Mouse (Mus musculus) midbrain, embryonic 14.5 days (tissue): Measurements from ENCODE around the gene Ankrd66. TPM values are rescaled to one million over a fixed set of nuclear protein-coding genes. Genes with fewer than 3 reads are reported as not detected.
"Not testable (repeated sequence)": the region's sequence is repeated elsewhere in the genome, so short reads cannot be mapped to it uniquely, and the experiment has no call there.

Experiments
- ATAC-seq: fragments of 200-750 bp; cut with Nextera tagmentation; 2 replicates; pipeline ENCODE4 v1.8.0; 2017; ENCODE audit warnings: moderate number of reproducible peaks, moderate library complexity; ENCODE audit not compliant: low FRiP score, low TSS enrichment
- DNase-seq: peaks from one replicate; pipeline ENCODE4 v3.0.0-alpha.2; 2015
- H3K27ac ChIP-seq: fragments of 300-500 bp; sonication (generic); replicated peaks from 2 replicates; pipeline ENCODE4 v1.5.1; 2014; ENCODE audit warnings: mild to moderate bottlenecking, low read depth, low read length, moderate library complexity
- H3K27me3 ChIP-seq: fragments of 300-500 bp; sonication (generic); 2 replicates; pipeline ENCODE4 v1.6.1; 2014; ENCODE audit warnings: low read length, control low read depth, mixed read lengths; ENCODE audit not compliant: control insufficient read depth, insufficient read depth
- H3K36me3 ChIP-seq: fragments of 300-500 bp; sonication (generic); 2 replicates; pipeline ENCODE4 v1.6.1; 2014; ENCODE audit warnings: low read length, control low read depth; ENCODE audit not compliant: control insufficient read depth, insufficient read depth
- H3K4me1 ChIP-seq: fragments of 300-500 bp; sonication (generic); 2 replicates; pipeline ENCODE4 v1.6.1; 2014; ENCODE audit warnings: mild to moderate bottlenecking, antibody characterized with exemption, low read length, control low read depth; ENCODE audit not compliant: control insufficient read depth, insufficient read depth
- H3K4me2 ChIP-seq: fragments of 300-500 bp; sonication (generic); 2 replicates; pipeline ENCODE4 v1.6.1; 2014; ENCODE audit warnings: mild to moderate bottlenecking, low read length, moderate library complexity
- H3K4me3 ChIP-seq: fragments of 300-500 bp; sonication (generic); replicated peaks from 2 replicates; pipeline ENCODE4 v1.5.1; 2014; ENCODE audit warnings: low read depth, low read length
- H3K9ac ChIP-seq: fragments of 300-500 bp; sonication (generic); replicated peaks from 2 replicates; pipeline ENCODE4 v1.6.1; 2014; ENCODE audit warnings: mild to moderate bottlenecking, low read length, moderate library complexity
- H3K9me3 ChIP-seq: fragments of 300-500 bp; sonication (generic); 2 replicates; pipeline ENCODE4 v1.6.1; 2016; ENCODE audit warnings: low read length, control low read depth, mixed read lengths; ENCODE audit not compliant: control insufficient read depth
- WGBS: fragments of 180-500 bp; shearing (Covaris S2); extraction: QIAGEN DNeasy Blood & Tissue Kit; methylation state at CpG from one replicate; pipeline ENCODE4 v1.1.7; 2014; 5-methylcytosine and 5-hydroxymethylcytosine counted together
- polyA plus RNA-seq: library from polyadenylated mRNA; unstranded; fragments of >200 nt; fragmentation: Nextera tagmentation; extraction: Ambion mirVana; gene quantifications from 2 replicates; pipeline ENCODE4 v1.2.1, GENCODE M21; 2014

Ankrd66 gene
- polyA plus RNA-seq, 1 experiment from 2014 or later: 0.43 TPM

DNA sequence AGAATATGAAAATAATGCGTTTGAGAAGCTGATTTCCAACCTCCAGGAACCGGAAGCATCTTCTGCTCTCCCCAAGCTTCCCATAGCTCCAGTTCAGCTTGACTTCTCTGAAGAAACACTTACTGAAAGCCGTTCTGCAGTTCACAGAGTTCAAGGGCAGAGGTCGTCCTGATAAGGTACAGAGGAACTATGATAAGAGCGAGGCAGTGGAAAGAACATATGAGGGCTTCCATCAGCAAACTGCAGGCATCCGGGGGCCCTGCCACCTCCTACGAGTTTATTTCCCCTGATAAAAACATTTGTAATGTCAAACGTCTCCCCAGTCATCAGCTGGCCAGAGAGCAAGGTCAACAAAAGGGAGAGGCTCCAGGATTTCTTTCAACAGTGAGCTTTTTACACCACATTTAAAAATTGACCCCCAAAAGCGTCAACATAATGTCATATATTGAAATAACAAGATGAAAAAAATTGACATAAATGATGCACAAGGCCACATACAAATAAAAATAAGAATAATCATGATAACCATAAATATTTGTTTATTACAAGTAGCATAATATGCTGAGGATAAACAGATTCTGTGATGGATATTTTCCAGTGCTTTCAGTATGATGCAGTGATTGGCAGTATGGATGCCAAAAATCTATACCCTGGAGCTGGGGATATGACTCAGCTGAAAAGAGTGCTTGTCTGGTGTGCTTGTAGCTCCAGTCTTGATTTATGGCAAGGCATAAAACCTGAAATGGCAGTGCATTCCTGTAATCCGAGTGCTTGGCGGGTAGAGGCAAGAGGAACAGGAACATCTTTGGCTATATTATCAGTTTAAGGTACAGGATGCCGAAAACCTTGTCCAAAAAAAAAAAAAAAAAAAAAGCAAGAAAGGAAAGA, 11.3 kb upstream of the Ankrd66 start:
- no peaks in the 10 kb centered on the region for H3K27me3 ChIP-seq
- H3K4me3 ChIP-seq: no peak overlapping the region
- H3K9ac ChIP-seq: no peak overlapping the region
- H3K4me1 ChIP-seq: no peaks in the 10 kb centered on the region
- no peak overlapping the region for H3K27ac ChIP-seq
- H3K4me2 ChIP-seq: no peak overlapping the region
- H3K36me3 ChIP-seq: no peaks in the 10 kb centered on the region
- no peaks in the 10 kb centered on the region for H3K9me3 ChIP-seq
- no peak for DNase-seq
- WGBS: 85% methylated on average over 12 of the region's 12 CpGs
- ATAC-seq: no peak

DNA sequence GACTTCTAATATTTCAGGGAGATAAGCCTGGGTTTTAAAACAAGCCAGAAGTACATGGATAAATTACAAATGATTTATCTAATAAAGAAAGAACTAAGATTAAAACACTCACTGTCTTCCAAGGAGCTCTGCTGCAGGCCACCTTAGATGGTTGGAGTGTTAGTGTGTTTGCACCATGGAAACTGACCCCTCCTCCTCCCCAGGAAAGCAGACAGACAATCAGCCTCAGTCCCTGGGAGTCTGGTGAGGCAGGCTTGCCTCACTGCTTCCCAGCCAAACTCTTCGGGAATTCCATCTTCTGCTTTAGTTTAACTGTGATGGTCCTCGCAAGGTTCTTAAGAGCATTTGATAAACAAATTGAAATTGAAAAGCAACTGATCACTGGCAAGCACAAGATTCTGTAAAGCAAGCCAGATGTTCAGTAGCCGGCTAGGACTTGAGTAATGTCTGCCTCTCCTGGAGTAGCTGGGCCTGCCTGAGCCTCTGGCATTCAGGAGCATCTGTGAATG, 7.7 kb upstream of the Ankrd66 start:
- DNase-seq: no peak
- H3K9me3 ChIP-seq: no peaks in the 10 kb centered on the region
- no peaks in the 10 kb centered on the region for H3K27me3 ChIP-seq
- 6% methylated on average over 3 of the region's 3 CpGs for WGBS
- no peak overlapping the region for H3K4me2 ChIP-seq
- H3K36me3 ChIP-seq: no peaks in the 10 kb centered on the region
- H3K4me3 ChIP-seq: no peak overlapping the region
- H3K4me1 ChIP-seq: no peaks in the 10 kb centered on the region
- no peak overlapping the region for H3K27ac ChIP-seq
- H3K9ac ChIP-seq: no peak overlapping the region
- ATAC-seq: no peak

DNA sequence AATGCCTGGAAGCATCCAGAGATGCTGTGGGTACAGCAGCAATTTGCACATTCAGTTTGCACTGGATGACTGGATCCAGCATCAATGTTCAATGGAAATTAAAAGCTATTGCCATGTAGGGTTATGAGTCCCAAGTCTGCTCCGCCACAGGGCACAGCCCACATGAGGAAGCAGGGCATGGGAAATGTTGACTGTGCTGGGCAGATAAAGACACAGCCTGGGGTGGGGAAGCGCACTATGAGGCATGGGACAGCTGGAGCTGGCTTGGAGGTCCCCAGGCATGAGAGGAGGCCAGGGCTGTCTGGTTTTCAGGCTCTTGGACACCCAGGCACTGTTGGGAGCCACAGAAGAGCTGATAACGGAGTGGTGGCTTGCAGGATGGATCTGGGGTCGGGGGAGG, 601 bp upstream of the Ankrd66 start:
- WGBS: 91% methylated on average over 4 of the region's 4 CpGs
- H3K9me3 ChIP-seq: no peaks in the 10 kb centered on the region
- H3K9ac ChIP-seq: no peak overlapping the region
- ATAC-seq (no peak), DNase-seq (no peak)
- no peaks in the 10 kb centered on the region for H3K36me3 ChIP-seq
- H3K27me3 ChIP-seq: no peaks in the 10 kb centered on the region
- no peak overlapping the region for H3K27ac ChIP-seq
- no peaks in the 10 kb centered on the region for H3K4me1 ChIP-seq
- H3K4me3 ChIP-seq: no peak overlapping the region
- no peak overlapping the region for H3K4me2 ChIP-seq

- H3K9ac ChIP-seq: no peak overlapping the region
- no peaks in the 10 kb centered on the region for H3K36me3 ChIP-seq
- 88% methylated on average over 3 of the region's 3 CpGs for WGBS
- H3K27ac ChIP-seq: no peak overlapping the region
- H3K4me2 ChIP-seq: no peak overlapping the region
- H3K27me3 ChIP-seq: no peaks in the 10 kb centered on the region
- H3K9me3 ChIP-seq: no peaks in the 10 kb centered on the region
- no peak for ATAC-seq
- no peak overlapping the region for H3K4me3 ChIP-seq
- H3K4me1 ChIP-seq: peaks cover 8% of the 10 kb centered on the region; the same call in 1 of the 2 replicates
- no peak for DNase-seq
These were observed 4.7 kb downstream of the Ankrd66 start for GRCm38 (mm10) chr17:43538767-43539166.

- H3K27me3 ChIP-seq, H3K9ac ChIP-seq, H3K9me3 ChIP-seq, H3K4me3 ChIP-seq, H3K36me3 ChIP-seq, H3K4me2 ChIP-seq, DNase-seq, H3K4me1 ChIP-seq, ATAC-seq, H3K27ac ChIP-seq: not testable (repeated sequence)
- WGBS: 88% methylated on average over 6 of the region's 6 CpGs
These were observed 6.6 kb downstream of the Ankrd66 start for GRCm38 (mm10) chr17:43536841-43537240.

GRCm38 (mm10) chr17:43534362-43535222, 8.8 kb downstream of the Ankrd66 start:
- Histone ChIP-seq H3K4me1 (peaks cover 8% of the 10 kb centered on the region; the same call in 1 of the 2 replicates), H3K27ac (no peak overlapping the region), H3K36me3 (no peaks in the 10 kb centered on the region), H3K9me3 (no peaks in the 10 kb centered on the region), H3K9ac (no peak overlapping the region), H3K4me2 (peak overlapping the region; percentile 42), H3K4me3 (no peak overlapping the region), H3K27me3 (no peaks in the 10 kb centered on the region)
- ATAC-seq: peak; percentile 64; the same call in 1 of the 2 replicates
- 4% methylated on average over 23 of the region's 23 CpGs for WGBS
- DNase-seq: peak; percentile 67

DNA sequence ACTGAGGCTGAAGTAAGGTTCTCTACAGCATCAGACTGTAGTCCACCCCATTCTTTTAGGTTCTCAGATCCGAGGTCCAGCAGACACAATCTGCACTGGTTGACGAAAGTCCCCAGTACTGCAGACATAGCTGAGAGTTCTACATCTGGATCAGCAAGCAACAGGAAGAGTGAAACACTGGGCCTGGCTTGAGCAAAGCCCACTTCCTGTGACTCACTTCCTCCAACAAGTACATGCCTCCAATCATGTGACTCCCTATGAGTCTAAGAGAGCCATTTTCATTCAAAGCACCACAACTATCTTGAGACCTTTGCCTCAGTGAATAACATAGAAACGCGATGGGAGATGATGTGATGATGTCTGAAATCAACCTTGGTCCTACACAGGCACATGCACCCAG, 12.2 kb downstream of the Ankrd66 start:
- H3K9me3 ChIP-seq: no peaks in the 10 kb centered on the region
- ATAC-seq (no peak), DNase-seq (no peak)
- H3K4me3 ChIP-seq: no peak overlapping the region
- H3K4me1 ChIP-seq: peaks cover 8% of the 10 kb centered on the region; the same call in 1 of the 2 replicates
- H3K36me3 ChIP-seq: no peaks in the 10 kb centered on the region
- H3K9ac ChIP-seq: no peak overlapping the region
- no peak overlapping the region for H3K27ac ChIP-seq
- 93% methylated on average over 4 of the region's 4 CpGs for WGBS
- H3K4me2 ChIP-seq: no peak overlapping the region
- no peaks in the 10 kb centered on the region for H3K27me3 ChIP-seq

- WGBS: 84% methylated on average over 2 of the region's 2 CpGs
- no peak overlapping the region for H3K9ac ChIP-seq
- no peaks in the 10 kb centered on the region for H3K27me3 ChIP-seq
- ATAC-seq (no peak), DNase-seq (no peak)
- no peak overlapping the region for H3K4me3 ChIP-seq
- H3K4me2 ChIP-seq: no peak overlapping the region
- H3K36me3 ChIP-seq: no peaks in the 10 kb centered on the region
- H3K9me3 ChIP-seq: no peaks in the 10 kb centered on the region
- H3K4me1 ChIP-seq: peaks cover 8% of the 10 kb centered on the region; the same call in 1 of the 2 replicates
- no peak overlapping the region for H3K27ac ChIP-seq
These were observed 12.9 kb downstream of the Ankrd66 start for GRCm38 (mm10) chr17:43530507-43530906.
